8 mouse cellular contexts compared by ENCODE assay signal in the genomic region with DNA sequence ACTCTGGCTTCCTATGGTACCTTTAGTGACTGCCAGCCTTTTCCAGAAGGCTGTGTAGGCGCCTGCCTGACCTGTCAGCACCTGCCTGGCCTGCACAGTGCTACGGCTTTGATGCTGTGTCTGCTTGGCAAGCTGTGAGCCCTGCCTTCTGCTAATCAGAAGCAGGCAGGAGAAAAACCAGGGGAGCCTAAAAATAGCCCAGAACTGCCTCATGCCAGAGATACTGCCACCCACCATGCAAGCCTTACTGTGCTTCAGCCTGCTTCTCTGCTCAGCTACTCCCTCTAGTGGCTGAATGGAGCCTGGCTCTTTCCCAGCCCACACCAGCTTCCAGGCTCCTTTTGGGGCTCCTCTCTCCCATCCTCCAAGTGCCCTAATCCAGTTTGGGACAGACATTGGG. TPM values are rescaled to one million over a fixed set of nuclear protein-coding genes. Genes with fewer than 3 reads are reported as not detected.
A peak's percentile ranks its signal among the peaks of the same experiment; 100 is the strongest.
DNase-seq lines count a peak whose midpoint lies in the region; ATAC-seq lines count a peak whose summit lies in the region.

No protein-coding gene starts in this region.

- no peak overlapping the region for H3K9ac ChIP-seq in intestine, embryonic 15.5 days

- no peaks in the 10 kb centered on the region for H3K27me3 ChIP-seq in intestine, embryonic 15.5 days (replicated peaks)

- no peaks in the 10 kb centered on the region for H3K9me3 ChIP-seq in intestine, embryonic 15.5 days

- DNase-seq in adrenal gland, postnatal 10 days, result peak; percentile 88
- peak; percentile 61 for DNase-seq in embryo, embryonic 9.5 days (ENCODE audit: extremely low spot score)
- peak; percentile 61 to 78 for DNase-seq in gastrocnemius, postnatal 4 days (ENCODE audit: low spot score in 2 of 2)
- peak; percentile 86 to 88 for DNase-seq in left cerebral cortex, postnatal 36 days (ENCODE audit: low spot score in 2 of 2)
- peak; percentile 81 for DNase-seq in mesoderm, embryonic 11.5 days (ENCODE audit: low read depth, low spot score)
- peak; percentile 85 to 91 for DNase-seq in right cerebral cortex, postnatal 36 days (ENCODE audit: low spot score in 2 of 2)
- peak; percentile 65 for DNase-seq in yolk sac, embryonic 10.5 days (ENCODE audit: low spot score)

- intact Hi-C loops in left cerebral cortex, postnatal 36 days (cut with DNase I), result loop anchor here (2.0 kb wide), 1 partner anchor 20 kb away; the partner anchor contains the start of gene Dot1l

- ATAC-seq in intestine, embryonic 15.5 days, result peak; percentile 79

- H3K4me3 ChIP-seq in intestine, embryonic 15.5 days (replicated peaks), result no peak overlapping the region

- 50% methylated on average over 2 of the region's 2 CpGs for WGBS in intestine, embryonic 15.5 days

- no peak overlapping the region for H3K27ac ChIP-seq in intestine, embryonic 15.5 days

- H3K36me3 ChIP-seq in intestine, embryonic 15.5 days, result peaks cover 80% of the 10 kb centered on the region

- H3K4me1 ChIP-seq in intestine, embryonic 15.5 days (replicated peaks), result peaks cover 8% of the 10 kb centered on the region; the same call in 1 of the 2 replicates

- H3K4me2 ChIP-seq in intestine, embryonic 15.5 days (replicated peaks), result no peak overlapping the region

RNA-seq across cellular contexts. Expression of gene Dot1l, which starts 19.5 kb away (rescaled TPM):
- total RNA-seq in adrenal gland, postnatal 10 days (2021), result 10 to 100 TPM; 64.5 to 80.9 TPM
- 10 to 100 TPM; 50.5 to 61.2 TPM for total RNA-seq in gastrocnemius, postnatal 4 days (2021)
- polyA plus RNA-seq in intestine, embryonic 15.5 days (2015; fragmentation: Nextera tagmentation; extraction: Ambion mirVana), result 12.0 and 14.2 TPM in 2 replicates
- 10 to 100 TPM; 37.2 to 65.0 TPM for total RNA-seq in left cerebral cortex, postnatal 36 days (2021)

RNA-seq across cellular contexts. Expression of gene Sf3a2, which starts 23.4 kb away (rescaled TPM):
- 10 to 100 TPM; 45.2 to 50.5 TPM for total RNA-seq in adrenal gland, postnatal 10 days (2021)
- 10 to 100 TPM; 47.1 to 55.8 TPM for total RNA-seq in gastrocnemius, postnatal 4 days (2021)
- 63.7 and 69.7 TPM in 2 replicates for polyA plus RNA-seq in intestine, embryonic 15.5 days (2015; fragmentation: Nextera tagmentation; extraction: Ambion mirVana)
- 10 to 100 TPM; 44.3 to 53.0 TPM for total RNA-seq in left cerebral cortex, postnatal 36 days (2021)

RNA-seq across cellular contexts. Expression of gene Plekhj1, which starts 23.9 kb away (rescaled TPM):
- 10 to 100 TPM; 50.0 to 63.2 TPM for total RNA-seq in adrenal gland, postnatal 10 days (2021)
- 10 to 100 TPM; 41.7 to 43.0 TPM for total RNA-seq in gastrocnemius, postnatal 4 days (2021)
- 132 and 133 TPM in 2 replicates for polyA plus RNA-seq in intestine, embryonic 15.5 days (2015; fragmentation: Nextera tagmentation; extraction: Ambion mirVana)
- 10 to 100 TPM; 53.5 to 63.2 TPM for total RNA-seq in left cerebral cortex, postnatal 36 days (2021)

RNA-seq across cellular contexts. Expression of gene Amh, which starts 30.5 kb away (rescaled TPM):
- under 1 TPM; 0.57 to 0.79 TPM for total RNA-seq in adrenal gland, postnatal 10 days (2021)
- total RNA-seq in gastrocnemius, postnatal 4 days (2021), result under 1 TPM; 0.86 to 0.93 TPM
- not detected in 2 replicates for polyA plus RNA-seq in intestine, embryonic 15.5 days (2015; fragmentation: Nextera tagmentation; extraction: Ambion mirVana)
- 1 to 10 TPM; 1.2 to 2.0 TPM for total RNA-seq in left cerebral cortex, postnatal 36 days (2021)

RNA-seq across cellular contexts. Expression of gene Ap3d1, which starts 32.5 kb away (rescaled TPM):
- 10 to 100 TPM; 64.7 to 82.6 TPM for total RNA-seq in adrenal gland, postnatal 10 days (2021)
- 10 to 100 TPM; 52.1 to 58.7 TPM for total RNA-seq in gastrocnemius, postnatal 4 days (2021)
- polyA plus RNA-seq in intestine, embryonic 15.5 days (2015; fragmentation: Nextera tagmentation; extraction: Ambion mirVana), result 70.5 and 71.4 TPM in 2 replicates
- total RNA-seq in left cerebral cortex, postnatal 36 days (2021), result 100 to 1,000 TPM; 133 to 160 TPM
